Mouse (Mus musculus) brain, embryonic 14.5 days (tissue): ENCODE results near the gene Acvr1.

Experiments used
- CTCF ChIP-seq: fragments of 200-500 bp; IDR thresholded peaks from 2 replicates; pipeline ENCODE4 v1.5.1; 2012; ENCODE audit warnings: inconsistent platforms, mild to moderate bottlenecking, moderate library complexity, borderline replicate concordance; ENCODE audit not compliant: insufficient read depth, insufficient read length; ENCODE audit errors: extremely low read depth
- POLR2A ChIP-seq: fragments of 200-500 bp; IDR thresholded peaks from 2 replicates; pipeline ENCODE4 v1.6.1; 2012; ENCODE audit warnings: mild to moderate bottlenecking, inconsistent platforms, borderline replicate concordance; ENCODE audit not compliant: poor library complexity, insufficient read depth, insufficient read length, severe bottlenecking; ENCODE audit errors: extremely low read depth

DNA sequence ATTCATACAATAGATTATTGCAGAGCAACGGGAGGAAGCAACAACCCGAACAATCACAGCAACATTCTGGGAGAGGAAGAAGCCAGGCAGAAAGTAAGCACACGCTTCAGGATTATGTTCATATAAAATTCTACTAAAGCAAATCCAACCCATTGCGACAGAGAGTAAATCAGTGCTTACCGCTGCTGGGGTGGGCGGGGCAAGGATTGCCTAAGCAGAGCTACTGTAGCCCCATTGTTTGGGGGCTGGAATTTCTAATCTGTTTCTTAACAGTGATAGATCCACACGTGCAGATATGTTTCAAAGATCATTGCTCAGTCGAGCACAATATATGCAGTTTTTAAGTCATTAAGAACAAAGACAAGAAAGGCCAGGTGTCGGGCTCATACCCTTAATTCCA lies 149.3 kb downstream of the Acvr1 start:
- TF ChIP-seq CTCF (no peak), POLR2A (no peak)
